ENCODE assay signal across 8 mouse cellular contexts in the genomic region with DNA sequence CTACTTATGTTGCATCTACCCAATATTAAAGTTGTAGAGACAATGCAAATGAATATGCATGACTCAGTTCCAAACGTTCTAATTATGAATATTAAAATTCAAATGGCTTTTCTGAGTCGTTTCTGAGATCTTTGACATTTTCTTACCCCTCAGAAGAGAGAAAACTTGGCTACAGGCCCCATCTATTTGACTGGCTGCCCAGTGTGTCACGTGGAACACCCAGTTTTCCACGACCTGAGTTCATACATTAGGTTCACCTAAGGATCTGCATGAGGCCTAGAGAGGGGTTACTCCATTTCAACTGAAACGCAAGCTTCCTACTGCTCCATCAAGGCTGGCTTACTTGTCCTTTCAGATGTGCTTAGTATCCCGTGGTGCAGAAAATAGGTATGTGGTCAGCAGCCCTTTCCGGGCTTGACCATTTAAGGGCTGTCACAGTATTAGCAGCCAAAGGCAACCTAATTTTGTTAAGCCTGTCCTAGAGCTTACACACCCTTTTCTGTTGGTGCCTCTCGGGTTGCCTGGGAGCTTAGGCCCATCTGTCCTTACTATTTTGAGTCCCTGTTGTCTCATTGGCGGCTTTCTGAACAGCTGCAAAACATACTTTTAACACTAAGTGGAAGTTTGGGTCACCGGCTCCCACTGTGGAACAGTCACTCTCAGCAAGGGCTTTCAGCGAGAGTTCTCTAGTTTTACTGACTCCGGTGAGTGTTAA. TPM values are rescaled to one million over a fixed set of nuclear protein-coding genes. Genes with fewer than 3 reads are reported as not detected.
A peak's percentile ranks its signal among the peaks of the same experiment; 100 is the strongest.
DNase-seq lines count a peak whose midpoint lies in the region; ATAC-seq and TF ChIP-seq lines count a peak whose summit lies in the region.

A gene (plus strand): TSS at position 294 of the 715 bp plus-strand sequence.

- no peak for TF ChIP-seq POLR2A in bone marrow macrophage, adult 2 months (IDR thresholded peaks at IDR 0.05; ENCODE audit: borderline replicate concordance, low read depth, low read length)

- TF ChIP-seq CTCF in left cerebral cortex, adult 2 months (IDR thresholded peaks at IDR 0.05), result no peak
- TF ChIP-seq CTCF in bone marrow macrophage, adult 2 months (IDR thresholded peaks at IDR 0.05; ENCODE audit: low read depth, low read length), result no peak

- H3K4me3 ChIP-seq in left cerebral cortex, adult 2 months, result peak within 1 kb of the TSS; percentile 62
- peak within 1 kb of the TSS; percentile 85 for H3K4me3 ChIP-seq in bone marrow macrophage, adult 2 months (ENCODE audit: insufficient read depth, low read length)
- H3K4me3 ChIP-seq in forebrain, embryonic 13.5 days, result peak within 1 kb of the TSS; percentile 63

- ATAC-seq in forebrain, embryonic 13.5 days, result no peak

- peak within 1 kb of the TSS; percentile 81 for H3K27ac ChIP-seq in left cerebral cortex, adult 2 months
- H3K27ac ChIP-seq in bone marrow macrophage, adult 2 months (ENCODE audit: insufficient read depth, low read depth, low read length), result peak within 1 kb of the TSS; percentile 90
- H3K27ac ChIP-seq in forebrain, embryonic 13.5 days, result peak within 1 kb of the TSS; percentile 82

- peak within 1 kb of the TSS; percentile 60 for H3K4me2 ChIP-seq in forebrain, embryonic 13.5 days

- intact Hi-C loops in left cerebral cortex, adult 2 months (cut with DNase I), result no loop called here

- H3K27me3 ChIP-seq in forebrain, embryonic 13.5 days, result no peaks in the 10 kb centered on the region

- no peaks in the 10 kb centered on the region for H3K9me3 ChIP-seq in forebrain, embryonic 13.5 days (replicated peaks)

- 29% methylated on average over 12 of the region's 12 CpGs for WGBS in forebrain, embryonic 13.5 days

- peak within 1 kb of the TSS; percentile 75 for H3K9ac ChIP-seq in forebrain, embryonic 13.5 days

- H3K36me3 ChIP-seq in forebrain, embryonic 13.5 days (ENCODE audit: poor library complexity, severe bottlenecking), result no peaks in the 10 kb centered on the region

- peak in 1 of 2 experiments; percentile 10 for DNase-seq in left cerebral cortex, adult 2 months (ENCODE audit: extremely low spot score in 1 of 2, low spot score in 2 of 2)
- no peak for DNase-seq in left cerebral cortex, adult 11 months (ENCODE audit: low spot score)
- DNase-seq in heart, postnatal 4 days, result peak; percentile 43
- peak in 1 of 2 experiments; percentile 2 for DNase-seq in layer of hippocampus, postnatal 36 days
- peak; percentile 12 for DNase-seq in mesoderm, embryonic 11.5 days (ENCODE audit: low read depth, low spot score)
- no peak for DNase-seq in spleen, postnatal 4 days (ENCODE audit: low spot score in 2 of 2)

- peaks cover 33% of the 10 kb centered on the region for H3K4me1 ChIP-seq in bone marrow macrophage, adult 2 months (ENCODE audit: control insufficient read depth, insufficient read depth, low read length)
- peaks cover 9% of the 10 kb centered on the region for H3K4me1 ChIP-seq in forebrain, embryonic 13.5 days

RNA-seq across cellular contexts. Expression of the gene that starts here (rescaled TPM):
- 10 to 100 TPM; 28.0 to 31.6 TPM for total RNA-seq in left cerebral cortex, adult 2 months (2021)
- 47.5 and 62.8 TPM in 2 replicates for polyA plus RNA-seq in bone marrow macrophage, adult 2 months (2012; ENCODE audit: insufficient read depth, insufficient read length, missing spikeins)
- 51.9 and 56.8 TPM in 2 replicates for polyA plus RNA-seq in forebrain, embryonic 13.5 days (2015; fragmentation: Nextera tagmentation; extraction: Ambion mirVana)
- total RNA-seq in heart, postnatal 4 days (2021), result 10 to 100 TPM; 21.5 to 24.7 TPM
- 10 to 100 TPM; 35.5 to 38.6 TPM for total RNA-seq in layer of hippocampus, postnatal 36 days (2021)

Comparison
In these comparisons a context has a peak if more than half of its experiments do, and no peak if none do; other contexts are left out.
1. DNase-seq: peak in heart, postnatal 4 days (single experiment) and mesoderm, embryonic 11.5 days (single experiment); none in left cerebral cortex, adult 11 months (single experiment) and spleen, postnatal 4 days (0 of 2).
2. Peak in every context shown above with its lines, with median percentiles within 50 percentile points of each other: H3K27ac ChIP-seq and H3K4me3 ChIP-seq.